Mouse (Mus musculus): ENCODE results near the gene Icam1.

The Icam1 gene

DNA sequence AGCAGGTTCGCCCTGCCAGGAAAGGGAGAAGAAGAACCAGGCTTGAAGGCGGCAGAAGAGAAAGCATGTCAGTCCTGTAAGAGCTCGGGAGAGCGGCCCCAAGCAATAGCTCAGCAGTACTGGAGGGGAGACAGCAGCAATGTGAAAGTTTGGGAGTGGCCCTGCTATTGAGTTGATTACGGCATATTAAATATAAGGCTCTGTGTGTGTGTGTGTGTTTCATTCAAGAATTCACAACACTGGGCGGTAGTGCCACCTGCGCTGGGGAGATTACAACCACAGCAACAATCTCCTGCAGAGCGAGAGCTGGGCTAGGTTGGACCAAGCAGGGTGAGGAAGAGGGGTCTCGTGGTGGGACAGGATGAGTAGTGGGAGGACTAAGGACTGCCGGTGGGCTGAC lies 35.8 kb downstream of the Icam1 start:
- WGBS: 83% methylated on average over 10 of the region's 10 CpGs

GRCm38 (mm10) chr9:21062928-21063327 lies 47.1 kb downstream of the Icam1 start:
- 80% methylated on average over 2 of the region's 2 CpGs for WGBS

- WGBS: 85% methylated on average over 27 of the region's 27 CpGs
Measured at GRCm38 (mm10) chr9:21067006-21067684, 51.4 kb downstream of the Icam1 start, which contains the start of gene Zglp1. Gene Zglp1 (minus strand): TSS chr9:21067093.

- 6% methylated on average over 4 of the region's 4 CpGs for WGBS
Measured at GRCm38 (mm10) chr9:21072641-21073040, 56.9 kb downstream of the Icam1 start.

GRCm38 (mm10) chr9:21073044-21073840 lies 57.5 kb downstream of the Icam1 start, which contains the start of the genes Gm49373 and Fdx1l:
Gene Gm49373 (minus strand): TSS chr9:21073096.
Gene Fdx1l (minus strand): TSS chr9:21073614.
- 1% methylated on average over 58 of the region's 58 CpGs for WGBS

- WGBS: 49% methylated on average over 1 of the region's 1 CpGs
Measured at GRCm38 (mm10) chr9:21074173-21074572, 58.4 kb downstream of the Icam1 start.

- 91% methylated on average over 3 of the region's 3 CpGs for WGBS
Measured at GRCm38 (mm10) chr9:21075625-21076024, 59.8 kb downstream of the Icam1 start.
